Mouse (Mus musculus) v-Abl transformed pro-B cells (cell line): ENCODE results near the gene Ube2c.

Experiments
- in situ Hi-C, 2 experiments: fragments of 400-800 bp; cut with MboI; formaldehyde crosslinking; loops; one replicate each; pipeline ENCODE4 v1.15.1; 2025; ENCODE audit not compliant: unreplicated experiment in 2 of 2

Gene Ube2c

GRCm38 (mm10) chr2:164805332-164805718, 35.6 kb downstream of the Ube2c start:
- in situ Hi-C loops: no loop called here

- in situ Hi-C loops: no loop called here
These were observed 36.9 kb downstream of the Ube2c start for GRCm38 (mm10) chr2:164806614-164807013.

- in situ Hi-C loops: no loop called here
These were observed 43.9 kb downstream of the Ube2c start for GRCm38 (mm10) chr2:164813557-164813956.

GRCm38 (mm10) chr2:164815348-164815747, 45.6 kb downstream of the Ube2c start:
- in situ Hi-C loops: no loop called here

GRCm38 (mm10) chr2:164815821-164816220, 46.1 kb downstream of the Ube2c start:
- in situ Hi-C loops: no loop called here

- in situ Hi-C loops: no loop called here
These were observed 47.5 kb downstream of the Ube2c start for GRCm38 (mm10) chr2:164817206-164817605.

GRCm38 (mm10) chr2:164817703-164818102, 48.0 kb downstream of the Ube2c start:
- in situ Hi-C loops: no loop called here

GRCm38 (mm10) chr2:164821060-164821459, 51.4 kb downstream of the Ube2c start:
- in situ Hi-C loops: no loop called here

GRCm38 (mm10) chr2:164822636-164823165, 53.0 kb downstream of the Ube2c start, which contains the start of gene Zswim1:
Zswim1 (plus strand) TSS chr2:164822686.
- in situ Hi-C loops: no loop called here

GRCm38 (mm10) chr2:164823181-164823585, 53.5 kb downstream of the Ube2c start:
- in situ Hi-C loops: no loop called here

- in situ Hi-C loops: no loop called here
These were observed 54.3 kb downstream of the Ube2c start for GRCm38 (mm10) chr2:164823969-164824368.

- in situ Hi-C loops: no loop called here
These were observed 55.8 kb downstream of the Ube2c start for GRCm38 (mm10) chr2:164825521-164825920.

- in situ Hi-C loops: no loop called here
These were observed 57.6 kb downstream of the Ube2c start for GRCm38 (mm10) chr2:164827146-164827850.
